Mouse (Mus musculus) midbrain, embryonic 11.5 days (tissue): ENCODE measurements around the gene Pofut2. TPM values are rescaled to one million over a fixed set of nuclear protein-coding genes. Genes with fewer than 3 reads are reported as not detected.

Experiments
- ATAC-seq: fragments of 200-750 bp; cut with Nextera tagmentation; 2 replicates; pipeline ENCODE4 v1.8.0; 2017; ENCODE audit warnings: moderate TSS enrichment, moderate library complexity; ENCODE audit not compliant: low FRiP score
- DNase-seq: peaks from one replicate; pipeline ENCODE4 v3.0.0; 2015; ENCODE audit warnings: low spot score; ENCODE audit errors: missing footprints
- H3K27ac ChIP-seq: fragments of 300-500 bp; sonication (generic); 2 replicates; pipeline ENCODE4 v1.5.1; 2014; ENCODE audit warnings: low read depth, low read length
- H3K27me3 ChIP-seq: fragments of 300-500 bp; sonication (generic); 2 replicates; pipeline ENCODE4 v1.6.1; 2014; ENCODE audit warnings: mild to moderate bottlenecking, low read length, moderate library complexity, mixed read lengths; ENCODE audit not compliant: control insufficient read depth, insufficient read depth
- H3K36me3 ChIP-seq: fragments of 300-500 bp; sonication (generic); 2 replicates; pipeline ENCODE4 v1.6.1; 2014; ENCODE audit warnings: mild to moderate bottlenecking, low read length, moderate library complexity, mixed read lengths; ENCODE audit not compliant: control insufficient read depth, insufficient read depth
- H3K4me1 ChIP-seq: fragments of 300-500 bp; sonication (generic); 2 replicates; pipeline ENCODE4 v1.6.1; 2014; ENCODE audit warnings: low read length; ENCODE audit not compliant: control insufficient read depth, insufficient read depth
- H3K4me2 ChIP-seq: fragments of 300-500 bp; sonication (generic); 2 replicates; pipeline ENCODE4 v1.6.1; 2014; ENCODE audit warnings: mild to moderate bottlenecking, moderate library complexity
- H3K4me3 ChIP-seq: fragments of 300-500 bp; sonication (generic); 2 replicates; pipeline ENCODE4 v1.5.1; 2014; ENCODE audit warnings: low read depth, low read length
- H3K9ac ChIP-seq: fragments of 300-500 bp; sonication (generic); 2 replicates; pipeline ENCODE4 v1.6.1; 2014; ENCODE audit warnings: low read length
- H3K9me3 ChIP-seq: fragments of 300-500 bp; sonication (generic); 2 replicates; pipeline ENCODE4 v1.6.1; 2016; ENCODE audit warnings: low read length; ENCODE audit not compliant: control insufficient read depth
- WGBS: fragments of 180-500 bp; shearing (Covaris S2); extraction: QIAGEN DNeasy Blood & Tissue Kit; methylation state at CpG from one replicate; pipeline ENCODE4 v1.1.7; 2014; 5-methylcytosine and 5-hydroxymethylcytosine counted together
- polyA plus RNA-seq: library from polyadenylated mRNA; unstranded; fragments of >200 nt; fragmentation: Nextera tagmentation; extraction: Ambion mirVana; gene quantifications from 2 replicates; pipeline ENCODE4 v1.2.1, GENCODE M21; 2014

The Pofut2 gene
- polyA plus RNA-seq, 1 experiment from 2014 or later: 69.7 TPM

DNA sequence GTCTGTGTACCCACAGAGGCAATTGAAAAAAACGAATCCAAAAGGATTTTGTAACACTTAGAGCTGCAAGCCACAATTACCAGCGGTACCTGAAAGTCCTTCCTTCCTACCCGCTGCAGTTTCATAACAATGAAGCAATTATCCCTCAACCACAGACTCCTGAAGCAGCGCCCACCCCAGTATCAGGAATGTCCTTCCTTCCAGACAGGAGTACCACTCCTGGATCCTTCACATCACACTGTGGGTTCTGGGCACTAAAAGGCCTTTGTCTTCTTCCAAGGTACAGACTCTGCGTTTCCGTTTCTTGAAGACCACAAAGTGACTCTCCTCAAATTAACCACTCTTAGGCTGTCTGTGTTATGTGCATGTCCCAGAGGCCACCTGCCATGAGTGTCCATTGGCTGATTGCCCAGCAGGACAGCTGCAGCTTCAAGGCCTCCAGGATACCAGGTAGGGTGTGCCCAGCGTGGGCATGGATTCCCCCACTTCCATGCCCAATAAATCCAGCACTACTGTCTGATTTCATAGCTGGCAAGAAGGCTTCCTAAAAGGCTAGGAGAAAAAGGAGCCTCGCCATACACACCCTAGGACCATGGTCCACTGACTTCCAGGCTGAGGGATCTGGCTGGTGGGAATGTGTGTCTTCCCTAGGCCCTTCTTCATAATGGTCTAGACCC is 32.2 kb upstream of the Pofut2 start:
- no peak for ATAC-seq
- Histone ChIP-seq H3K4me1 (no peaks in the 10 kb centered on the region), H3K4me2 (no peak overlapping the region), H3K9me3 (no peaks in the 10 kb centered on the region), H3K36me3 (no peaks in the 10 kb centered on the region), H3K4me3 (no peak overlapping the region), H3K9ac (no peak overlapping the region), H3K27ac (no peak overlapping the region), H3K27me3 (no peaks in the 10 kb centered on the region)
- no peak for DNase-seq
- 77% methylated on average over 8 of the region's 8 CpGs for WGBS

DNA sequence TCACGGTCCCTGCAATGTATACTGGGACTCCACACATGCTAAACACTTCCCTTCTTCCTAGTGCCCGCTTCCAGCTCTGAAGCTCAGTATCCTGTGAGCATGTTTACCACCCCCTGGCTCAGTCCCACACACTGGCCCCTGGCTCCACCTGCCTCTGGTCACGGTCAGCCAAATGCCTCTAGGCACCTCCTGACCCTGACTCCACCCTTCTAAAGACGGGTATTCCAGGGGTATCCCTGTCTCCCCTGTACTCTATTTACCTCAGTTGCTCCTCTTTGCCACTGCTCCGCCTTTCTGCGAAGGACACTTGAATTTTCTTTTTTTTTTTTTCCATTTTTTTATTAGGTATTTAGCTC is 31.7 kb upstream of the Pofut2 start:
- H3K27me3 ChIP-seq: no peaks in the 10 kb centered on the region
- no peak overlapping the region for H3K4me2 ChIP-seq
- no peaks in the 10 kb centered on the region for H3K36me3 ChIP-seq
- WGBS: 87% methylated on average over 6 of the region's 6 CpGs
- no peaks in the 10 kb centered on the region for H3K4me1 ChIP-seq
- H3K27ac ChIP-seq: no peak overlapping the region
- H3K9me3 ChIP-seq: no peaks in the 10 kb centered on the region
- ATAC-seq (no peak), DNase-seq (no peak)
- H3K9ac ChIP-seq: no peak overlapping the region
- H3K4me3 ChIP-seq: no peak overlapping the region

DNA sequence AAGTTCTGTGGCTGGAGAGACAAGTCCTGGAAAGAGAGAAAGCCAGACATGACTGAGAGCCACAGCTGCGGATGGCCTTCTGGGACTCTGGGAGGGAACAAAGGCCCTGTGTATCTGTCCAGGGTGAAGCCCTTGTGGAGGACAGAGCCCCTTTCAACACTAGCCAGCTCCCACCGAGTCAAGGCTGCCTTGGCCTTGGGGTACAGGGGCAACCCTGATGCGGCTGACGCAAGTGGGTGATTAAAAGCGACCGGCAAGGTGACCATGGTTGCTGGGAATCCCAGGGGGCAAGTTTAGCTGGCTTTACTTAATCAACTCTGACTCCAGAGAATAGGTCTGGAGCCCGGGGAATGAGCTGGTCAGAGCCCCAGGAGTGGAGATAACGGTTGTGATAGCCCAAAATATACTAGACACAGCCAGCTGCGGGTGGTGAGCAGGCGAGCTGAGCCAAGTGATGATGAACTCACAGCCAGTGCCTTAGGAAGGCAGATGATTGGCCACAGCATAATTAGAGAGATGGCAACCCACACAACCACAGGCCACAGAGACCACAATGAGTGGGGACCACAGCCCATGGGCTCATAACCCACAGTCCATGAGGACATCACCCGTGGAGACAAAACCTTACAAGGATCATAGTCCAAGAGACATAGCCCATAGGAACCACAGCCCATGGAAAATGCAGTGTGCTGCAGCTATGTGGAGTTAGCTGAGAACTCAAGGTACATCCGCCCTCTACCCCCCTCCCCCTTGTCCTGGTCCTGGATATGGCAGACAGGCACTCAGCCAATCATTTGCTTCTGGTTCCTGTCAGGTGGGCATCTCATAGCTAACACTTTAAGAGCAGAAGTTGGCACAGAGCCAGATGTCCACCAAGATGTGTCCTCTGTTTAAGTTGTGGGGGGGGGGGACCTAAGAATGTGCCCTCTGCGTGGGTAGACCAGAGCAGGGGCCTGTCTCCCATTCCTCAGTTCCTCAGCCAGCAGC is 29.1 kb upstream of the Pofut2 start:
- 84% methylated on average over 13 of the region's 13 CpGs for WGBS
- no peak overlapping the region for H3K27ac ChIP-seq

GRCm38 (mm10) chr10:77231861-77232755 is 26.9 kb upstream of the Pofut2 start:
- Histone ChIP-seq H3K9ac (no peak overlapping the region), H3K27me3 (no peaks in the 10 kb centered on the region), H3K9me3 (no peaks in the 10 kb centered on the region), H3K27ac (no peak overlapping the region), H3K4me1 (no peaks in the 10 kb centered on the region), H3K36me3 (no peaks in the 10 kb centered on the region), H3K4me3 (no peak overlapping the region), H3K4me2 (no peak overlapping the region)
- ATAC-seq (no peak), DNase-seq (no peak)
- 73% methylated on average over 16 of the region's 16 CpGs for WGBS

More for the DNA sequence above, 29.1 kb upstream of the Pofut2 start:
- Histone ChIP-seq H3K9ac (no peak overlapping the region), H3K4me3 (no peak overlapping the region), H3K27me3 (no peaks in the 10 kb centered on the region), H3K9me3 (no peaks in the 10 kb centered on the region), H3K4me1 (no peaks in the 10 kb centered on the region), H3K4me2 (no peak overlapping the region), H3K36me3 (no peaks in the 10 kb centered on the region)
- DNase-seq: no peak
- no peak for ATAC-seq

- H3K27ac ChIP-seq: no peak overlapping the region
- ATAC-seq (no peak), DNase-seq (no peak)
- no peaks in the 10 kb centered on the region for H3K4me1 ChIP-seq
- H3K9me3 ChIP-seq: no peaks in the 10 kb centered on the region
- H3K4me3 ChIP-seq: no peak overlapping the region
- WGBS: 79% methylated on average over 1 of the region's 1 CpGs
- H3K27me3 ChIP-seq: no peaks in the 10 kb centered on the region
- no peak overlapping the region for H3K4me2 ChIP-seq
- H3K9ac ChIP-seq: no peak overlapping the region
- H3K36me3 ChIP-seq: no peaks in the 10 kb centered on the region
These were observed 25.8 kb upstream of the Pofut2 start for GRCm38 (mm10) chr10:77233230-77233629.

DNA sequence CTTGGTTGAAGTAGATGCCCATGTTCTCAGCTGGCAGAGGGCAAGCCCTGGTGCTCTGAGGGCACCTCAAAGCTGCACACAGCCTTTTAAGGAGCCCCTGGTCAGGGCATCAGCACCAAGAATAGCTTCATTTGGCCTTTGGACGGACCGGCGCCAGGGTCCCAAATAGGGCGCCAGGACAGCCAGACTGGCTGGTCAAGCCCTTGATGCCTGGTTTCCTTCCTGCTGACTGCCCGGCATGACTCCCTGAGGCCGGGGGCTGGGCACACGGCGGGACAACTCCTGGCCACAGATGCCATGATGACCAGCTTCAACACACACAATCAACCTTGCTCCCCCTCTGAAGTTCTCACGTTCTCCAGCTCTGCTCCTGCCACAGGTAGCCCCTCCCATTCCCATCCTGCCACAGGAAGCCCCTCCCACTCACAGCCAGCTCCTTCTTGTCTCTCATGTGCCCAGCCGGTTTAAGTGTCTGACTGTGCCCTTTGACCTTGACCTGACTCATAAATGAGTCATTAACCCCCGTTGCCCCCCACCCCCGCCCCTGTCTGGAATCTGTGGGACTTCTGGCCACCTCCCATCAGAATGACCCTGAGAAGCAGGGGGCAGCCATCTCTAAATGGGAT is 23.9 kb upstream of the Pofut2 start:
- Histone ChIP-seq H3K4me2 (no peak overlapping the region), H3K27ac (no peak overlapping the region), H3K4me3 (no peak overlapping the region), H3K36me3 (no peaks in the 10 kb centered on the region), H3K9me3 (no peaks in the 10 kb centered on the region), H3K9ac (no peak overlapping the region), H3K4me1 (no peaks in the 10 kb centered on the region), H3K27me3 (no peaks in the 10 kb centered on the region)
- DNase-seq (no peak), ATAC-seq (no peak)
- 81% methylated on average over 12 of the region's 12 CpGs for WGBS

DNA sequence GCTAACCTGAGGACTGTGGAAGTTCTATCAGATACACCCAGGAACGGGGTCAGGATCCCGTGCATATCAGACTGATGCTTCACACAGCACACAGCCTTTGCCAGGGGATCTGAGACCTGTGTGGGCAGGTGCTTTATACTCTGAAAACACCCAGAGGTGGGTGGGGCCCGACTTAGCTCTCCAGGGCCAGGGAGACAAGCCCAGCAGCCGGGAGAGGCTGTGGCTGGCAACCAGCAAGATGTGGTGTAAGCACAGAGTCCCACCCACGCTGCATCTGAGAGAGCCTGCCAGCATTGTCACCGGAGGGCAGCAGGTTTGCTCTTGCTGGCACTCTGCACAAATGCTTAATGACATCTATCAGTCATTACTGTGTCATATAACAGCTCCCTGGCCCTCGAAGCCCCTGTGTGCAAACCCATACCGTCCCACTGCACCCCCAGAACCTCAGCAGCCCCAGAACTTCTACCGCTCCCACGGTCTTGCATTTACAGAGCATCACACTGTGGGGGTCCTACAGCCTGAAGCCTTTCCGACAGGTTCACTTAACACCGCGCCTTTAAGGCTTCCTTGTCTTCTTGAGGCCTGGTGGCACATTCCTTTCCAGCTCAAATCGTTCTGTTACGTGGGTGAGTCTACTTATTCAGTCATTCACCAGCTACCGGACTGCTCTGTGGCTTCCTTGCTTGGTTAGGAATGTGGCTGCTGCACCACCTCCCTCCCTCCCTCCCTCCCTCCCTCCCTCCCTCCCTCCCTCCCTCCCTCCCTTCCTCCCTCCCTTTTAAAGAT is 21.0 kb upstream of the Pofut2 start:
- H3K9me3 ChIP-seq: no peaks in the 10 kb centered on the region
- no peaks in the 10 kb centered on the region for H3K4me1 ChIP-seq
- H3K4me2 ChIP-seq: no peak overlapping the region
- no peak overlapping the region for H3K27ac ChIP-seq
- H3K9ac ChIP-seq: no peak overlapping the region
- H3K27me3 ChIP-seq: no peaks in the 10 kb centered on the region
- no peaks in the 10 kb centered on the region for H3K36me3 ChIP-seq
- DNase-seq (no peak), ATAC-seq (no peak)
- H3K4me3 ChIP-seq: no peak overlapping the region
- WGBS: 73% methylated on average over 16 of the region's 16 CpGs

DNA sequence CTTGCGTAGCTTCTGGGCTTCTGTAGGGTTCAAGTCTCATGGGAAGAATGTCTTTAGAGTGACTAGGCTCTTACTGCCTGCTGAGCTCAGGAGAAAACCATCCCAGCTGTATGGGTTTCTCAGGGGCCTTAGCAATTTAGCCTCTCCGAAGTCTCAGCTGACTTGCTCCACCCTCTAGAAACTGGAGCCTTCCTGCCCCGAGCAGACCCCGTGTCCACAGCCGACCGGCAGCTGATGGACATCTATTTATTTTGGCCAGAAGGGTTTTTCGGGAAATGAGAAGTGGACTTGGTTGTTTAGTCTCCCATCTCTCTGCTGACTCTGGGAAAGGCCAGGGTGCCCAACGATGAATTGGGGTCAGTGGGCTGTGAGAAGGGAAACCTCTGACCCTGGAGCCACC is 18.3 kb upstream of the Pofut2 start:
- no peak for ATAC-seq
- no peak overlapping the region for H3K9ac ChIP-seq
- no peak overlapping the region for H3K4me2 ChIP-seq
- no peaks in the 10 kb centered on the region for H3K36me3 ChIP-seq
- H3K4me1 ChIP-seq: no peaks in the 10 kb centered on the region
- H3K9me3 ChIP-seq: no peaks in the 10 kb centered on the region
- 86% methylated on average over 8 of the region's 8 CpGs for WGBS
- H3K27ac ChIP-seq: no peak overlapping the region
- no peaks in the 10 kb centered on the region for H3K27me3 ChIP-seq
- no peak overlapping the region for H3K4me3 ChIP-seq
- no peak for DNase-seq
